Mouse (Mus musculus) left cerebral cortex, adult 8-10 months (tissue): ENCODE results near the gene Aldh9a1. TPM values are rescaled to one million over a fixed set of nuclear protein-coding genes. Genes with fewer than 3 reads are reported as not detected.
"Not testable (repeated sequence)": the region's sequence is repeated elsewhere in the genome, so short reads cannot be mapped to it uniquely, and the experiment has no call there.

Experiments
- DNase-seq, 2 experiments: peaks; one replicate each; pipeline ENCODE4 v3.0.0; 2022; ENCODE audit warnings: low spot score in 2 of 2
- total RNA-seq, 4 experiments: library from RNA; stranded (reverse); gene quantifications; 2 replicates each; pipeline ENCODE4 v1.2.4; 2022

Aldh9a1 gene
- 10 to 100 TPM; 21.9 to 26.4 (median 22.7) TPM for total RNA-seq

GRCm38 (mm10) chr1:167349815-167350596 lies at the start of gene Aldh9a1:
Gene Aldh9a1 (plus strand): TSS chr1:167349991.
- DNase-seq: peak; percentile 80 to 84

DNA sequence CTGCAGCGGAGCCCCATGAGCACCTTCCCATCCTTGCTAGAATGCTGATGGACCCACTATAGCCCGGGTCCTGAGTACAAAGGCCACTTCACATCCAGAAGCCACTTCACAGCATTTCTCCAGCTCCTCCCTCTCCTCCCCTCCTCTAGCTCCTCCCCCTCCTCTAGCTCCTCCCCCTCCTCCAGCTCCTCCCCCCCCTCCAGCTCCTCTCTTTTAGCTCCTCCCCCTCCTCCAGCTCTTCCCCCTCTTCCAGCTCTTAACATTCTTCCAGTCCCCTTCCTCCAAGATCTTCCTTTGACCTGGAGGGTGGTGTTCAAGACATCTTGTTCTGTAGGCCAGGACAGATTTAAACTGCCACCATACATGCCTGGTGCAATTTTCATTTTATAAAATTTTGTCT lies 49.7 kb upstream of the Aldh9a1 start:
- DNase-seq: no peak

DNA sequence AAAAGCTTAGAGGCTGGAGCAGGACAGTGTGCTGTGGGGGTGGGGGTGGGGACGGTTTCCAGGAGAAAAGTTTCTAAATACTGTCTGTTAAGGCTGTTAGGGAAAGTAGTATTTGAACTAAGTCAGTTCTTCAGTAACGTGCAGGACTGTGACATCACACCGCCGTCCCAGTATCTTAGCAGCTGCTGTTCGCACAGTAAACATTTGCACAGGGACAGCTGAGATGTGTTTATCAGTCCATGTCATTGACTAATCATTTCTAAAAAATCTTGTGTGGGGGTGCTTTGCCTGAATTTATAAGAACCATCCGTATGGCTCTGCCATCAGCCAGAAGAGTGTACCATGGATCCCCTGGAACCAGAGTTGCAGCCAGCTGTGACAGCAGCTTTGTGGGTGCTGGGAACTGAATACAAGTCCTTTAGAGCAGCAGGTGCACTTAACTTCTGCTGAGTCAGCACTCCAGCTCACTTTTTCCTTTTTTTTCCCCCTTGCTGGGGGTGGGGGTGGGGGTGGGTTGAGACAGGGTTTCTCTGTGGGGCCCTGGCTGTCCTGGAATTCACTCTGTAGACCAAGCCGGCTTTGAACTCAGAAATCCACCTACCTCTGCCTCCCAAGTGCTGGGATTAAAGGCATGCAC lies 44.2 kb upstream of the Aldh9a1 start:
- DNase-seq: no peak

DNA sequence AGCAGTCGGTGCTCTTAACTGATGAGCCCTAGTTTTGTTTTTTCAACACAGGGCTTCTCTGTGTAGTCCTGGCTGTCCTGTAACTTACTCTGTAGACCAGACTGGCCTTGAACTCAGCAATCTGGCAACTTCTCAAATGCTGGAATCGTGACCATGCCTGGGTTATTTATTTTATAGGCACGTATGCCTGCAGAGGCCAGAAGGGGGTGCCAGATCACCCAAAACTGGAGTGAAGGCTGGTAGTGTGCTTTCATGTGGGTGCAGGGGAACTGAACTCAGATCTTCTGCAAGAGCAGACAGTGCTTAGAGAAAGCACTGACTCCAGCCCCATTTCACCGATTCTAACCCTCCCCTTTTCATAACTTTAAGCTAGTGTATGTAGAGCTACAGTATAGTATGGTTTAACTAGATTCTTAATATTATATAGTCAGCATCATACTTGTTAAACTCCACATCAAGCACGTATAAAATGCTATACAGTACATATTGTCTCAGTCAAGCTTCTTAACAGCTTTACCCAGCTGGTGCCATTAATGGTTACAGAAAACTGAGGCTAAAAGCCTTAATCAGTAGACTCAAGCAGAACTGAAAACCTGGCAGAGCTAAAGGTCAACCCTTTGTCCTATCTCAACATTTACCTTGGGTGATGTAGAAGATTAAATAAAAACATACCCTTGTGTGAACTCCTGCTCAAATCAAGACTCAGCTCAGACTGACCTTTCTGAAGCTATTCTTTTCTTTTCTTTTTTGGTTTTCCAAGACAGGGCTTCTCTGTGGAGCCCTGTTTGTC lies 43.1 kb upstream of the Aldh9a1 start:
- DNase-seq: peak in 1 of 2 experiments; percentile 19

- DNase-seq: no peak
Measured at GRCm38 (mm10) chr1:167307674-167308073, 42.1 kb upstream of the Aldh9a1 start.

- peak; percentile 96 for DNase-seq
Measured at GRCm38 (mm10) chr1:167308261-167309054, 41.3 kb upstream of the Aldh9a1 start, which contains the start of gene Tmco1. Gene Tmco1 (plus strand): TSS chr1:167308378.

- DNase-seq: no peak
Measured at GRCm38 (mm10) chr1:167312367-167312766, 37.4 kb upstream of the Aldh9a1 start.

- no peak for DNase-seq
Measured at GRCm38 (mm10) chr1:167313220-167313619, 36.6 kb upstream of the Aldh9a1 start.

DNA sequence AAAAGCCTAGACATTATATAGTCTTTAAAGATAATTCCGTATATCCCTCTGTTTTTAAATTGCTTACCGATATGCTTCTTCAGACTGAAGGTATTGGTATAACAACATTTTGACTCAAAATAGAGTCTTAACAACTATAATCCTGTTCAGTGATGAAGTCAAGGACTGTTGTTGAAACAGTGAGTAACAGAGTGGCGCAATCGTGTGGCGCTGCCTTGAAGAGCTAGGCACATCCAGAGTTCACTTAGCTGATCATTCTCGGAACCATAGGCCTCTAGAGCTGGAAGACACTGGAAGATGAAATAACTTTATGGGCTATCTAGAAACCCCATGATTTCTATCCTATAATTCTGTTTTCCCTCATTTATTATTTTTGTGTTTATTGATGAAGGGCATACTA lies 28.1 kb upstream of the Aldh9a1 start:
- no peak for DNase-seq

- DNase-seq: no peak
Measured at GRCm38 (mm10) chr1:167328776-167329175, 21.0 kb upstream of the Aldh9a1 start.

- no peak for DNase-seq
Measured at GRCm38 (mm10) chr1:167331106-167331505, 18.7 kb upstream of the Aldh9a1 start.

- DNase-seq: no peak
Measured at GRCm38 (mm10) chr1:167336398-167336797, 13.4 kb upstream of the Aldh9a1 start.

- DNase-seq: peak; percentile 85 to 89
Measured at GRCm38 (mm10) chr1:167337463-167338095, 12.2 kb upstream of the Aldh9a1 start.

DNA sequence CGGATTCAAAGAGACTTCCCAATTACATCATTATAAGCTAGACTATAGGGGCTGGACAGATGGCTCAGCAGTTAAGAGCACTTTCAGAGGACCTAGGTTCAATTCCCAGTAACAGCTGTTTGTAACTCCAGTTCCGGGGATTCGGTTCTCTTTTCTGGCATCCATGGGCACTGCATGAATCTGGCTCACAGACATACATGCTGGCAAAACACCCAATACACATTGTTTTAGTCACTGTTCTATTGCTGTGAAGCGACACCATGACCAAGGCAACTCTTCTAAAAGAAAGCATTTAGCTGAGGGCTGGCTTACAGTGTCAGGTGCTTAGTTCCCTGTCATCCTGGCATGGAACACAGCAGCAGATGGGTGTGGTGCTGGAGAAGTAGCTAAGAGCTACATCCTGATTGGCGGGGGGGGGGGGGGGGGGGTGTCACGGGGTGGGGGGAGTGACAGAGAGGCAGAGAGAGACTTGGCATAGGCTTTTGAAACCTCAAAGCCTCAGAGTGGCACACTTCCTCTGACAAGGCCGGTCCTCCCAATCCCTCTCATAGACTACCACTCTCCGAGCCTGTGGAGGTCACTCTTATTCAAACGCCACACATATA lies 10.5 kb upstream of the Aldh9a1 start:
- no peak for DNase-seq

GRCm38 (mm10) chr1:167340111-167340787 lies 9.5 kb upstream of the Aldh9a1 start:
- no peak for DNase-seq

DNA sequence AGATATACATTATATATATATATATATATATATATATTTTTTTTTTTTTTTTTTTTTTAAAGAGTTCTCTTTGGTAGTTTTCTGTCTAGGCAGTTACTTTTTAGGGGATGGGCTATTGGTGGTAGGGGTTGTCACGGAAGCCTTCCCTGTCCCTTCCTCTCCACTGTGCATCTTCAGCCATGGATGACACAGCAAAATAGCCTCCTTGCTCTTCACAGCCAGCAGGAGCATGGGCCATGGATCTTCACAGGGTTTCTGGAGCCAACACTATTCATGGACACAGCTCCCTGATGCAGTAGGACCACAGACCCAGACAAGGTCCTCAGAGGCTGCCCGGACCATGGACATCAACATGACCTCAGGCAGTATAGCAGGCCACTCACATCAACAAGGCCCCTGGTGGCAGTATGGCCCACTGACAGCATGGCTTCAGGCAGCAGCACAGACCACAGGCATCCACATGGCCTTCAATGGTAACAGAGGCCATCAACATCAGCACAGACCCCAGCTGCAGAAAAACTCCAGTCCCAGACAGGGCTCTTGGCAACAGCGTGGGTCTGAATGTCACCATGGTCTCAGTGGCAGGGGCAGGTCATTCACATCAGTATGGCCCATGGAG lies 8.8 kb upstream of the Aldh9a1 start:
- DNase-seq: no peak

DNA sequence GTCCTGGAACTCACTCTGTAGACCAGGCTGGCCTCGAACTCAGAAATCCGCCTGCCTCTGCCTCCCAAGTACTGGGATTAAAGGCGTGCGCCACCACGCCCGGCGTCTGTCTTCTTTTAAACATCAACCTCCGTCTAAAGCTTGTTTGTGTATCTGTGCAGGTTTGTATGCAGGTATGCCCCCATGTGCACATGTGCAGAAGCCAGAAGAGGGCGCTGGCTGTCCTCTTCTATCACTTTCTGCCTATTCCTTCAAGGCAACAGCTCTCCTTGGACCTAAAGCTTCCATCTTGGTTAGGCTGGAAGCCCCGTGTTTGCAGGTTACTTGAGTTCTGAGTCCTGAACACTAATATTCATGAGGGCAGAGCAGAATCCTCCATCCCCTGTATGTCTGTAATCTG lies 7.0 kb upstream of the Aldh9a1 start:
- no peak for DNase-seq

- DNase-seq: not testable (repeated sequence)
Measured at GRCm38 (mm10) chr1:167345994-167346520, 3.7 kb upstream of the Aldh9a1 start.

GRCm38 (mm10) chr1:167349206-167349605 lies 585 bp upstream of the Aldh9a1 start:
- not testable (repeated sequence) for DNase-seq
